Mouse (Mus musculus) induced T-regulatory cell, adult 2 months (primary cell): Measurements from ENCODE around the gene Olfr382.
"Not testable (repeated sequence)": the region's sequence is repeated elsewhere in the genome, so short reads cannot be mapped to it uniquely, and the experiment has no call there.

ENCODE experiments used
- DNase-seq: peaks from one replicate; pipeline ENCODE4 v3.0.0-alpha.2; 2012; ENCODE audit warnings: low read depth

Gene Olfr382

DNA sequence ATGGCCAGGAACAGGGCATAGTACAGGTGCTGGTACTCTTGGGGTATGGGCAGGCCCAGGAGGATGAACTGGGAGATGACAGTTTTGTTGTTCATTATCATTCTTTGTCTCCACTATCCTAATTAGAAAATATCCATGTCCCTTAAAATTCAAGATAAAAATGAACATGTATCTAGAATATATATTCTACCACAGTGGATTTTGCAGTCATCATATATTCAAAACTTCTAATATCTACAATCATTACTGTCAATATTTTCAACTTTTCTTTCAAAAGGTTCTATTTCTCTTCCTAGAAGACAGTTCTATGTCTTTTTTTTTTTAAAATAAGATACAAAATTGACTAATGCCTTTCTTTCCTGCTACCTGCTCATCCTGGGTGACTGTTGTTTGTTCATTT, at the start of gene Olfr382:
TSS of gene Olfr382 (minus strand) at position 101 of the 400 bp plus-strand sequence.
- no peak for DNase-seq

- not testable (repeated sequence) for DNase-seq
These were observed 12.0 kb upstream of the Olfr382 start for GRCm38 (mm10) chr11:73528971-73529370.

- DNase-seq: no peak
These were observed 25.5 kb downstream of the Olfr382 start, which contains the start of gene Olfr381 for GRCm38 (mm10) chr11:73491503-73491902. Olfr381 (minus strand) TSS chr11:73491603.
